Mouse (Mus musculus) neural tube, embryonic 11.5 days (tissue): ENCODE measurements around the gene 0610040J01Rik. TPM values are rescaled to one million over a fixed set of nuclear protein-coding genes. Genes with fewer than 3 reads are reported as not detected.
A peak's percentile ranks its signal among the peaks of the same experiment; 100 is the strongest.

Experiments
- ATAC-seq: fragments of 200-750 bp; cut with Nextera tagmentation; 2 replicates; pipeline ENCODE4 v1.8.0; 2017; ENCODE audit warnings: moderate number of reproducible peaks, mild to moderate bottlenecking, moderate TSS enrichment, moderate library complexity; ENCODE audit not compliant: insufficient read depth, low FRiP score, low TSS enrichment
- DNase-seq: peaks from one replicate; pipeline ENCODE4 v3.0.0-alpha.2; 2015; ENCODE audit warnings: low spot score
- H3K27ac ChIP-seq: fragments of 300-500 bp; sonication (generic); 2 replicates; pipeline ENCODE4 v1.5.1; 2014; ENCODE audit warnings: low read depth, mild to moderate bottlenecking, low read length
- H3K27me3 ChIP-seq: fragments of 300-500 bp; sonication (generic); 2 replicates; pipeline ENCODE4 v1.6.1; 2014; ENCODE audit warnings: mild to moderate bottlenecking, low read length, mixed read lengths; ENCODE audit not compliant: control insufficient read depth, insufficient read depth
- H3K36me3 ChIP-seq: fragments of 300-500 bp; sonication (generic); 2 replicates; pipeline ENCODE4 v1.6.1; 2014; ENCODE audit warnings: mild to moderate bottlenecking, low read length, moderate library complexity, mixed read lengths; ENCODE audit not compliant: control insufficient read depth, insufficient read depth
- H3K4me1 ChIP-seq: fragments of 300-500 bp; sonication (generic); 2 replicates; pipeline ENCODE4 v1.6.1; 2014; ENCODE audit warnings: low read length, mixed read lengths; ENCODE audit not compliant: control insufficient read depth, insufficient read depth
- H3K4me2 ChIP-seq: fragments of 300-500 bp; sonication (generic); 2 replicates; pipeline ENCODE4 v1.6.1; 2014; ENCODE audit warnings: low read depth, mild to moderate bottlenecking, moderate library complexity
- H3K4me3 ChIP-seq: fragments of 300-500 bp; sonication (generic); 2 replicates; pipeline ENCODE4 v1.5.1; 2014; ENCODE audit warnings: low read depth, low read length
- H3K9ac ChIP-seq: fragments of 300-500 bp; sonication (generic); 2 replicates; pipeline ENCODE4 v1.6.1; 2014; ENCODE audit warnings: mild to moderate bottlenecking, low read length
- H3K9me3 ChIP-seq: fragments of 300-500 bp; sonication (generic); 2 replicates; pipeline ENCODE4 v1.6.1; 2016; ENCODE audit warnings: low read length; ENCODE audit not compliant: control insufficient read depth
- whole genome bisulfite sequencing: fragments of 180-500 bp; shearing (Covaris S2); extraction: QIAGEN DNeasy Blood & Tissue Kit; methylation state at CpG from one replicate; pipeline ENCODE4 v1.1.7; 2014; 5-methylcytosine and 5-hydroxymethylcytosine counted together
- polyA plus RNA-seq: library from polyadenylated mRNA; unstranded; fragments of >200 nt; fragmentation: Nextera tagmentation; extraction: Ambion mirVana; gene quantifications from 2 replicates; pipeline ENCODE4 v1.2.1, GENCODE M21; 2014

0610040J01Rik gene
- polyA plus RNA-seq, 1 experiment from 2014 or later: 2.1 TPM

DNA sequence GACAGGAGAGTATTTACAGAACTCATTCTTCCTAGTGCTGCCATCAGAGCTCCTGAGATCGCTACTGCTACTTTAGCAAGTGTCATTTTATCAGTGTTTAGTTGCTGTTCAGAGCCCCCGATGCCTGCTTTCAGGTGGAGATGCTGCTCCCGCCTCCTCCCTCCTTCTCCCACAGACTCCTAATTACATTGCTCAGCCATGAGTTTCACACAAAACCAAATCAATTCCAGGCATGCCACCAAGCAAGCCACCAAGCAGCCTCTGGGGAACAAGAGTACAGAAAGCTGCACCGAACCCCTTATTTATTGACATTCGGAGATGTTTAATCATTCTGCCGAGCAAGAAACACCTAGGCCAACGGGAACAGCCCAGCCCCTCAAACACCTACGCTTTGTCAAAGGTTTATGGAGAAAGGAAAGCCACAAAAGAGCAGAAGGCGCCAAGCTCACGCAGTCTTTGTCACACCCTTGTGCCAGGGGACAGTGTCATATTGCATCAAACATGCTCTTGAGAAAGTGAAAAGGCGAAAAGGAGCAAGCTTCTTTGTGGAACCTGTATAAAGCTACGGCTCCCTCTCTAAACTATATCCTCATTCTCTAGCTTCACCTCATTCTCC is 27.7 kb downstream of the 0610040J01Rik start:
- no peaks in the 10 kb centered on the region for H3K9me3 ChIP-seq
- no peak overlapping the region for H3K4me3 ChIP-seq
- H3K27me3 ChIP-seq: no peaks in the 10 kb centered on the region
- DNase-seq (no peak), ATAC-seq (no peak)
- H3K9ac ChIP-seq: no peak overlapping the region
- no peaks in the 10 kb centered on the region for H3K4me1 ChIP-seq
- no peak overlapping the region for H3K27ac ChIP-seq
- 76% methylated on average over 12 of the region's 12 CpGs for WGBS
- no peak overlapping the region for H3K4me2 ChIP-seq
- H3K36me3 ChIP-seq: no peaks in the 10 kb centered on the region

DNA sequence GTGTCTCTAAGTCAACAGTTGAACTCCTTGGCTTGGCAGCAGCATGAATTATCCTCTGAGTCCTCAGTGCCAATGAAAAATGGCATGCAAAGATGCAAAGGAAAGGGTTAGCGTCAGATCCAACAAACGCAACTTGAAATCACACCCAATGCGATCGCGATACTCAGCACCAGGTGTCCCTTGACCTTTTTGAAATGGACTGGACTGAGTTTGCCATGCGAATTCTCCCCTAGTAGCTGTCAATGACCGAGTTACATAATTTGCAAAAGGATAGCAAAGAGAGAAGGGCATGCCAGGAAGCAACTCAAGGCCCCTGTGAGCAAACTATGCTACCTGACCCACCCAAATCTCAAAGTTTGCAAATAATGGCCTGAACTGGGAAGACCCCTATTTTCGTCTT is 34.9 kb downstream of the 0610040J01Rik start:
- 92% methylated on average over 8 of the region's 8 CpGs for WGBS
- no peak for DNase-seq
- Histone ChIP-seq H3K27ac (no peak overlapping the region), H3K9me3 (no peaks in the 10 kb centered on the region), H3K4me3 (no peak overlapping the region), H3K4me2 (no peak overlapping the region), H3K27me3 (no peaks in the 10 kb centered on the region), H3K36me3 (no peaks in the 10 kb centered on the region), H3K4me1 (no peaks in the 10 kb centered on the region), H3K9ac (no peak overlapping the region)
- ATAC-seq: no peak

DNA sequence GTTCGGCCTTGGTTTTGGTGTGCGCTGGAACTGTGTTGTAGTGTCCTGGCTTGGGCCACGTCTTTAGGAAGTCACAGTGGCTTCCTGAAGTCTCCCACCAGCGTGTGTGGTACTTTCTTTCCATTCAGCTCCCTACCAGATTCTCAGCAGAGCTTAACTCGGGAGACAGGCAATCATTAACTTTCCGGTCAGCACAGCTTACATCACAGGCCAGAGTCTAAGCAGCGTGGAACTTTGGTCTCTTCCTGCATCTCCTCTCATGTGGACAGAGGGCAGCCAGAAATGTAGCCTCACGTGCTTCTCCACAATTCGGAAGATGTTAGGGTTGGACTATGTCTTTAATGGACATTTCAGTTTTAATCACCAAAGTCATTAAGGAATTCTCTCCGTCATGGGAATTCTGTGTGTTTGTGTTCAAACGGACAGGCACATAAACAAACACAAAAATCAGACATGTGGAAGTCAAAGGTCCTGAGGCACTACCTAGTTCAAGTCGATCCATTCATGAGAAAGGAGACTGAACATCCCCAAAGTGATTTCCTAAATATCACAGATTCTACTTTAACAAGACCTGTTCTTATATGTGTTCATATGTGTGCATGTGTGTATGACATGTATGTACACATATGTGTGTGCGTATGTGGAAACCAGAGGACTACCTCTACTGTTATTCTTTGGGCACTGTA is 35.5 kb downstream of the 0610040J01Rik start:
- no peaks in the 10 kb centered on the region for H3K9me3 ChIP-seq
- no peak overlapping the region for H3K27ac ChIP-seq
- H3K4me1 ChIP-seq: no peaks in the 10 kb centered on the region
- DNase-seq (no peak), ATAC-seq (no peak)
- H3K9ac ChIP-seq: no peak overlapping the region
- no peaks in the 10 kb centered on the region for H3K27me3 ChIP-seq
- 91% methylated on average over 13 of the region's 13 CpGs for WGBS
- no peak overlapping the region for H3K4me3 ChIP-seq
- no peaks in the 10 kb centered on the region for H3K36me3 ChIP-seq
- H3K4me2 ChIP-seq: no peak overlapping the region

GRCm38 (mm10) chr5:63858901-63859300 is 46.7 kb downstream of the 0610040J01Rik start:
- H3K9me3 ChIP-seq: no peaks in the 10 kb centered on the region
- no peaks in the 10 kb centered on the region for H3K4me1 ChIP-seq
- H3K36me3 ChIP-seq: no peaks in the 10 kb centered on the region
- WGBS: 90% methylated on average over 8 of the region's 8 CpGs
- no peak overlapping the region for H3K27ac ChIP-seq
- H3K9ac ChIP-seq: no peak overlapping the region
- H3K27me3 ChIP-seq: no peaks in the 10 kb centered on the region
- H3K4me3 ChIP-seq: no peak overlapping the region
- no peak overlapping the region for H3K4me2 ChIP-seq
- ATAC-seq (no peak), DNase-seq (no peak)

- H3K4me1 ChIP-seq: peaks cover 9% of the 10 kb centered on the region
- H3K27me3 ChIP-seq: no peaks in the 10 kb centered on the region
- H3K4me2 ChIP-seq: no peak overlapping the region
- H3K36me3 ChIP-seq: no peaks in the 10 kb centered on the region
- H3K27ac ChIP-seq: no peak overlapping the region
- H3K9me3 ChIP-seq: no peaks in the 10 kb centered on the region
- DNase-seq (no peak), ATAC-seq (no peak)
- no peak overlapping the region for H3K9ac ChIP-seq
- H3K4me3 ChIP-seq: no peak overlapping the region
- 32% methylated on average over 3 of the region's 3 CpGs for WGBS
Measured at GRCm38 (mm10) chr5:63867421-63867820, 55.3 kb downstream of the 0610040J01Rik start.

DNA sequence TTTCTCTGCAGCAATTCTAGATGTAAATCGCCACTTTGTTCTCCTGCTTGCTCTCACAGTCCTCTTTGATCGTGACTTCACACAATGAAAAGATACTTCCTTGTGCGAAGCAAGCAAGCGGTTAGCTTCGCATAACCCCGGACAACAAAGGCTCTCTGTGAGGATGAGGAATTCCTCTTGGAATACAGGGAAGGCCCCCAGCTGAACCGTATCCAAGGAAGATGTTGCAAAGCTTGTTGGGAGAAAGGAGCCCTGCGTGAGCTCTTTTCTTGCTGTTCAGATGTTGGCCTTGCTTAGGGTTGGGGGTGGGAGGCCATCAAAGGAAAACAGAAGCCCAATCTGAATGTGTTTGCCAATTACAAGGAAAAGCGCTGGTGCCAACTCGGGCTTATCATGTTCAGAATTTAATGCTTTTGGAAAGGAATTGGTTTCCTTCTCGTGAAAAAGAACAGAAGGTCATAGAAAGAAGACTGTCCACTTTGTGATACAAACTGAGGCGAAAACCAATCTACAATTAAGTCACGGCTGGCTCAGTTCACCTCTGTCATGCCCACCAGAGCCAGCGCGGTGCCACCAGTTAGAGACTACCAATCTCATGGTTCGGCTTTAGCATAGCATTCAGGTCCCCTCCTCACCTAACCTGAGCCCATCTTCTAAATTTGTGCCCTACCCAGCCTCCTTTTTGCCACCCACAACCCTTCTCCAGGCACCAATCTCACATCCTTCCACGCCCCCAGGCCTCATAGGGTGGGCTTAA is 60.2 kb downstream of the 0610040J01Rik start:
- no peak overlapping the region for H3K4me2 ChIP-seq
- ATAC-seq (peak; percentile 77), DNase-seq (peak; percentile 57)
- no peaks in the 10 kb centered on the region for H3K36me3 ChIP-seq
- no peaks in the 10 kb centered on the region for H3K9me3 ChIP-seq
- H3K4me3 ChIP-seq: no peak overlapping the region
- no peak overlapping the region for H3K9ac ChIP-seq
- 43% methylated on average over 17 of the region's 17 CpGs for WGBS
- H3K27me3 ChIP-seq: no peaks in the 10 kb centered on the region
- peaks cover 10% of the 10 kb centered on the region for H3K4me1 ChIP-seq
- H3K27ac ChIP-seq: 0 out of 2 replicates have a peak overlapping the region, but pooled peaks have one; percentile 34

DNA sequence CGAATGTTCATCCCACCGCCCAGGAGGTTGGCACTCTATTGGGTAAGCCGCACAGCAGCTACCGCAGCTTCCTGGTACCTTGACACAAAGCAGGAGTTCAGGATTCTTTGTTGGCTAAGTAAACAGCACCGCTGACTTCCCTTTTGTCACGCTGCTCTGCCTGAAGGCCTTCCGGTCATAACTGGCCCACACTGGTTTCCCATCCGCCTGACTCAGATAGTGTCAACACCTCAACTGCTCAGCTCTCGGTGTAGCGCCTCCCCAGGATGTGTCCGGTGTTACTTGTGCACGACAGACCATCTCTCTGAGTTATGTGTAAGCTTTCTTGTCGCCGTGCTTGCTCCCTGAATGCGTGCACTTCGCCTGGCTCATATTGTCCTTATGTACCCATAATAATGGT is 62.7 kb downstream of the 0610040J01Rik start:
- Histone ChIP-seq H3K27ac (no peak overlapping the region), H3K9ac (no peak overlapping the region), H3K4me3 (no peak overlapping the region), H3K4me2 (no peak overlapping the region), H3K36me3 (no peaks in the 10 kb centered on the region), H3K9me3 (no peaks in the 10 kb centered on the region), H3K27me3 (no peaks in the 10 kb centered on the region), H3K4me1 (peaks cover 10% of the 10 kb centered on the region)
- no peak for ATAC-seq
- peak; percentile 26 for DNase-seq
- 69% methylated on average over 16 of the region's 16 CpGs for WGBS

- peaks cover 10% of the 10 kb centered on the region for H3K4me1 ChIP-seq
- DNase-seq: no peak
- H3K4me3 ChIP-seq: no peak overlapping the region
- no peaks in the 10 kb centered on the region for H3K27me3 ChIP-seq
- H3K9ac ChIP-seq: no peak overlapping the region
- no peak for ATAC-seq
- H3K27ac ChIP-seq: no peak overlapping the region
- no peak overlapping the region for H3K4me2 ChIP-seq
- H3K9me3 ChIP-seq: no peaks in the 10 kb centered on the region
- WGBS: 94% methylated on average over 4 of the region's 4 CpGs
- H3K36me3 ChIP-seq: no peaks in the 10 kb centered on the region
Measured at GRCm38 (mm10) chr5:63876081-63876480, 63.9 kb downstream of the 0610040J01Rik start.
